Mouse (Mus musculus) kidney, postnatal 14 days (tissue): ENCODE results near the gene Gm10717.
"Not testable (repeated sequence)": the region's sequence is repeated elsewhere in the genome, so short reads cannot be mapped to it uniquely, and the experiment has no call there.

Source experiments
- DNase-seq: peaks from one replicate; pipeline ENCODE4 v3.0.0; 2022; ENCODE audit warnings: mixed read lengths

Gm10717 gene

GRCm38 (mm10) chr9:3026136-3026535, 919 bp downstream of the Gm10717 start:
- peak; percentile 60 for DNase-seq

GRCm38 (mm10) chr9:3026741-3027140, 1.5 kb downstream of the Gm10717 start:
- DNase-seq = peak; percentile 69

GRCm38 (mm10) chr9:3027200-3027599, 2.0 kb downstream of the Gm10717 start:
- DNase-seq = peak; percentile 36

- peak; percentile 69 for DNase-seq
Observed at GRCm38 (mm10) chr9:3029276-3030000, 4.2 kb downstream of the Gm10717 start.

GRCm38 (mm10) chr9:3030677-3031318, 5.6 kb downstream of the Gm10717 start:
- peak; percentile 58 for DNase-seq

- not testable (repeated sequence) for DNase-seq
Observed at GRCm38 (mm10) chr9:3034299-3034698, 9.1 kb downstream of the Gm10717 start, which contains the start of gene Gm17535. Gm17535 (plus strand) TSS chr9:3034599.

- DNase-seq = not testable (repeated sequence)
Observed at GRCm38 (mm10) chr9:3036577-3036976, 11.4 kb downstream of the Gm10717 start, which contains the start of gene Gm10715. Gm10715 (plus strand) TSS chr9:3036877.

- DNase-seq = not testable (repeated sequence)
Observed at GRCm38 (mm10) chr9:3038161-3038560, 12.9 kb downstream of the Gm10717 start.
